Mouse (Mus musculus) stomach, embryonic 16.5 days (tissue): Measurements from ENCODE around the gene Wnt3a. TPM values are rescaled to one million over a fixed set of nuclear protein-coding genes. Genes with fewer than 3 reads are reported as not detected.
"Not testable (repeated sequence)": the region's sequence is repeated elsewhere in the genome, so short reads cannot be mapped to it uniquely, and the experiment has no call there.

Experiments
- ATAC-seq: fragments of 200-750 bp; cut with Nextera tagmentation; 2 replicates; pipeline ENCODE4 v1.8.0; 2017; ENCODE audit warnings: moderate number of reproducible peaks, moderate TSS enrichment; ENCODE audit not compliant: insufficient read depth, low FRiP score
- H3K27ac ChIP-seq: fragments of 300-500 bp; sonication (generic); 2 replicates; pipeline ENCODE4 v1.5.1; 2014; ENCODE audit warnings: low read length
- H3K27me3 ChIP-seq: fragments of 300-500 bp; sonication (generic); 2 replicates; pipeline ENCODE4 v1.6.1; 2014; ENCODE audit warnings: low read length, control low read depth, mixed read lengths; ENCODE audit not compliant: control insufficient read depth, insufficient read depth
- H3K36me3 ChIP-seq: fragments of 300-500 bp; sonication (generic); 2 replicates; pipeline ENCODE4 v1.6.1; 2014; ENCODE audit warnings: low read length; ENCODE audit not compliant: control insufficient read depth, insufficient read depth
- H3K4me1 ChIP-seq: fragments of 300-500 bp; sonication (generic); 2 replicates; pipeline ENCODE4 v1.6.1; 2014; ENCODE audit warnings: low read length, control low read depth, mixed read lengths; ENCODE audit not compliant: control insufficient read depth, insufficient read depth
- H3K4me2 ChIP-seq: fragments of 300-500 bp; sonication (generic); 2 replicates; pipeline ENCODE4 v1.6.1; 2014; ENCODE audit warnings: low read depth, low read length, mixed read lengths
- H3K4me3 ChIP-seq: fragments of 300-500 bp; sonication (generic); replicated peaks from 2 replicates; pipeline ENCODE4 v1.5.1; 2014; ENCODE audit warnings: mild to moderate bottlenecking, low read length
- H3K9ac ChIP-seq: fragments of 300-500 bp; sonication (generic); 2 replicates; pipeline ENCODE4 v1.6.1; 2014; ENCODE audit warnings: low read length
- H3K9me3 ChIP-seq: fragments of 300-500 bp; sonication (generic); replicated peaks from 2 replicates; pipeline ENCODE4 v1.6.1; 2016; ENCODE audit warnings: low read length, control low read depth; ENCODE audit not compliant: control insufficient read depth
- WGBS: fragments of 180-500 bp; shearing (Covaris S2); extraction: QIAGEN DNeasy Blood & Tissue Kit; methylation state at CpG from one replicate; pipeline ENCODE4 v1.1.7; 2014; 5-methylcytosine and 5-hydroxymethylcytosine counted together
- polyA plus RNA-seq: library from polyadenylated mRNA; unstranded; fragments of >200 nt; fragmentation: Nextera tagmentation; extraction: Ambion mirVana; gene quantifications from 2 replicates; pipeline ENCODE4 v1.2.1, GENCODE M21; 2015

Wnt3a gene
- polyA plus RNA-seq, 1 experiment from 2014 or later = 0.23 TPM

- WGBS = 34% methylated on average over 22 of the region's 22 CpGs
- no peak for ATAC-seq
- no peaks in the 10 kb centered on the region for H3K9me3 ChIP-seq
- H3K27ac ChIP-seq = no peak overlapping the region
- peaks cover 24% of the 10 kb centered on the region for H3K4me1 ChIP-seq
- no peak overlapping the region for H3K4me2 ChIP-seq
- H3K27me3 ChIP-seq = peaks cover 33% of the 10 kb centered on the region
- no peak overlapping the region for H3K9ac ChIP-seq
- H3K36me3 ChIP-seq = no peaks in the 10 kb centered on the region
- no peak overlapping the region for H3K4me3 ChIP-seq
Observed at GRCm38 (mm10) chr11:59305008-59305820, 14.7 kb upstream of the Wnt3a start.

DNA sequence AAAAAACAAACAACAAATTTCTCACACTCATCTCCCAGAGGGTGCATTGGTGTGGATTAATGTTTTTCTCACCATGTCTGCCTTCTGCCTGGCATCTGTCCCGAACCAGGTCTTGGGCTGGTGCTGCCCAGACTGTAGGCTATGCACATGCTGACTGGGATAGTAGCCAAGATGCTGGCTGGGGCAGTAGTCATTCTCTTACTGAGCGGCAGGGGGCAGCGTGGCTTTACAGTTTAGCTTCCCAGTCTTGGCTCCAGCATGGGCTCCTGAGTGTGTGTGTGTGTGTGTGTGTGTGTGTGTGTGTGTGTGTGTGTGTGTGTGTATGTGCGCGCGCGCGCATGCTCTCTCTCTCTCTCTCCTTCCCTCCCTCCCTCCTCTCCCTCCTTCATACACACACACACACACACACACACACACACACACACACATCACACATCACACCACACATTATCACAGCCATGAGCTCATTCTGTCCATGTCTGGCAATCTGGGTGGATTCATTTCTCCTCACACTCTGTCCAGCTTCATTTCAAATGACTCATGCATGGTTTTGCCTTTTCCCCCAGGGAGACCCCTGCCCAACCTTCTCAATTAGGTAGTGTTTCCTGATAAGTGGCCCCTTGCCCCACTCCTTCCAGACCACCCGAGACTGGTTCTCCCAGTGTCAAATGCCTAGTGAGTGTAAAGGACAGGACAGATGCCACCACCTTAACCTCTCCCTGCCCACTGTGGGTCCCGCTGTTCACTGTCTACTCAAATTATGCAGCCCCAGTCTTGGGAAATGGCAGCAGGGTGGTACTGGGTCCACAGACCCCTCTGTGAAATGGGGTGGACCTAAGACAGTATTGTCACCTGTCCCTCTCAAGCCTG, 12.4 kb upstream of the Wnt3a start:
- H3K27ac ChIP-seq = no peak overlapping the region
- no peak overlapping the region for H3K4me3 ChIP-seq
- peaks cover 39% of the 10 kb centered on the region for H3K27me3 ChIP-seq
- H3K36me3 ChIP-seq = no peaks in the 10 kb centered on the region
- peaks cover 6% of the 10 kb centered on the region for H3K4me1 ChIP-seq
- no peak for ATAC-seq
- H3K4me2 ChIP-seq = no peak overlapping the region
- no peak overlapping the region for H3K9ac ChIP-seq
- WGBS = 16% methylated on average over 10 of the region's 10 CpGs
- no peaks in the 10 kb centered on the region for H3K9me3 ChIP-seq

DNA sequence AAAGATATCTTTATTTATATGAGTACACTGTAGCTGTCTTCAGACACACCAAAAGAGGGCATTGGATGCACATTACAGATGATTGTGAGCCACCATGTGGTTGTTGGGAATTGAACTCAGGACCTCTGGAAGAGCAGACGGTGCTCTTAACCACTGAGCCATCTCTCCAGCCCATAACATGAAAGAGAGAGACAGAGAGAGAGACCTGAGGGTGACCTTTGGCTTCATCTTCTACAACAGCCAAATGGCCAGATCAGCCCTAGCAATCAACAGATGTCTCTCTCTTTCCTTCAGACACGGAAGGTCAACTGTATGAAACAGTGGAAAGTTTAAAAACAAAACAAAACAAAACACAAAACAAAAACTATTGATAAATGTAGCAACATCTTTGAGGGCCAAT, 10.5 kb upstream of the Wnt3a start:
- not testable (repeated sequence) for H3K4me1 ChIP-seq, H3K9ac ChIP-seq, H3K36me3 ChIP-seq, ATAC-seq, H3K27ac ChIP-seq, H3K4me3 ChIP-seq, H3K4me2 ChIP-seq, H3K9me3 ChIP-seq
- 60% methylated on average over 2 of the region's 2 CpGs for WGBS
- peaks cover 37% of the 10 kb centered on the region for H3K27me3 ChIP-seq

GRCm38 (mm10) chr11:59300185-59300584, 9.6 kb upstream of the Wnt3a start:
- ATAC-seq = no peak
- H3K27ac ChIP-seq = no peak overlapping the region
- H3K36me3 ChIP-seq = no peaks in the 10 kb centered on the region
- H3K27me3 ChIP-seq = peaks cover 36% of the 10 kb centered on the region
- no peak overlapping the region for H3K9ac ChIP-seq
- WGBS = 15% methylated on average over 3 of the region's 3 CpGs
- H3K4me2 ChIP-seq = no peak overlapping the region
- no peaks in the 10 kb centered on the region for H3K9me3 ChIP-seq
- no peak overlapping the region for H3K4me3 ChIP-seq
- H3K4me1 ChIP-seq = no peaks in the 10 kb centered on the region

DNA sequence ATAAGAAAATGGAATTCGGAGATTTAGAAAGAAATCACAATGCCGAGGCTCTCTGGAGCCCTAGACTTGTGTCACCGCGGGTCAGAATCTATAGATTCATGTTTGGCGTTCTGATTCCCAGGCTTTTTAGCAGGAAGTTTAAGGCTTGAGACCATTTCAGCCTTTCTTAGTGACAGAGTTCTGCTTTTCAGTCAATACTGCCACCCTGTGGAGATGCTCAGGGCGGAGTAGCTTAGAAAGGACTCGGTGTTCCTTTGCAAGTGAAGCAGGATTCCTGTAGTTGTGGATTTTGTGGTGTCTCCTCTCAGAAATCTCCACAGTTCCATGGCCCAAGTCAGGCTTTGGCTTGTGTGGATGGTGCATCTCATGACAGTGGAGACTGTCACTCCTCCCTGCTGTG, 7.4 kb upstream of the Wnt3a start:
- Histone ChIP-seq H3K4me1 (no peaks in the 10 kb centered on the region), H3K36me3 (no peaks in the 10 kb centered on the region), H3K4me3 (no peak overlapping the region), H3K9me3 (no peaks in the 10 kb centered on the region), H3K27ac (no peak overlapping the region), H3K4me2 (no peak overlapping the region), H3K27me3 (peaks cover 31% of the 10 kb centered on the region), H3K9ac (0 out of 2 replicates have a peak overlapping the region, but pooled peaks have one; percentile 13)
- WGBS = 17% methylated on average over 7 of the region's 7 CpGs
- ATAC-seq = no peak

DNA sequence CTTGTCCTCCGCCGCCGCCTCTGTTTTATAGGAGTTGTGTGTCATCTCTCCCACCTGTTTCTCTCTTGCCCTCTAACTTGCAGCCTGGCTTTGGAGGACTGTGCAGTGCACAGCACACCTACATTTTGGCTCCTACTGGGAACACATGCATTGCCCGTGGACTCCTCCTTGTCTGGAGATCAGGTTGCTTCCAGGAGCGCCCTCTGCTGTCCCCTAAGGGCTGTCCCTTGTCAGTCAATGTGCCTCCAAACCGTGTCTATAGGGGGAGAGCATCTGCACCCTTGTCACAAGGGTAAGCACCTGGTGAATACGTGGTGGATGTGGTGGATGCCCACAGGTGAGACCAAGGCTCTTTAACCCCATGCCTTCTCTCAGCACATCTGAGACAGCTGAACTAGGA, 3.1 kb upstream of the Wnt3a start:
- 23% methylated on average over 7 of the region's 7 CpGs for WGBS
- H3K9ac ChIP-seq = no peak overlapping the region
- H3K27ac ChIP-seq = no peak overlapping the region
- no peaks in the 10 kb centered on the region for H3K36me3 ChIP-seq
- H3K4me1 ChIP-seq = peaks cover 5% of the 10 kb centered on the region
- no peak overlapping the region for H3K4me3 ChIP-seq
- no peak overlapping the region for H3K4me2 ChIP-seq
- no peak for ATAC-seq
- H3K27me3 ChIP-seq = peaks cover 58% of the 10 kb centered on the region
- H3K9me3 ChIP-seq = no peaks in the 10 kb centered on the region

GRCm38 (mm10) chr11:59289706-59290105, 846 bp downstream of the Wnt3a start:
- Histone ChIP-seq H3K4me2 (peak overlapping the region; percentile 61), H3K9ac (no peak overlapping the region), H3K9me3 (no peaks in the 10 kb centered on the region), H3K36me3 (no peaks in the 10 kb centered on the region), H3K4me1 (peaks cover 5% of the 10 kb centered on the region), H3K27me3 (peaks cover 77% of the 10 kb centered on the region), H3K27ac (no peak overlapping the region), H3K4me3 (peak overlapping the region; percentile 20)
- under 1% methylated on average over 25 of the region's 25 CpGs for WGBS
- no peak for ATAC-seq

DNA sequence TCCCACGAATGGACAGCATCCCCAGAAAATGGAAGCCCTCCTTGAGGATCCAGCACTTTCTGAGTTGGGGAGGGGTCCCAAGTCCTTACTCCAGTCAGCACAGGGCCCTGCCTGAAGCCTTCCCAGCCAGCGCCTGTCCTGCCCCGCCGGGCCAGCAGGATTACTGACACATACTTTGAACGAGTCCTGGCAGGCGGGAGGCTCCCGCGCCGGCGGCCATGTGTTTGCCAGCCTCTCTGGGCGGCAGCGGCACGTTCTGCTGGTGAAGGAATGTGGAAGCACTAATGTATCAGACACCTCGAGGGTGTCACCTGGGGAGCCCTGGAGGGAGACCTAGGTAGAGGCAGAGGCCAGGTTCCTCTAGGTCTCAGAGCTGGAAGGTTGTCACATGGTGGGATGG, 6.4 kb downstream of the Wnt3a start:
- 17% methylated on average over 14 of the region's 14 CpGs for WGBS
- H3K4me1 ChIP-seq = no peaks in the 10 kb centered on the region
- H3K4me3 ChIP-seq = no peak overlapping the region
- no peaks in the 10 kb centered on the region for H3K9me3 ChIP-seq
- no peak overlapping the region for H3K4me2 ChIP-seq
- H3K27ac ChIP-seq = no peak overlapping the region
- H3K27me3 ChIP-seq = peaks cover 38% of the 10 kb centered on the region
- ATAC-seq = no peak
- no peaks in the 10 kb centered on the region for H3K36me3 ChIP-seq
- no peak overlapping the region for H3K9ac ChIP-seq

GRCm38 (mm10) chr11:59282933-59283332, 7.6 kb downstream of the Wnt3a start:
- Histone ChIP-seq H3K27me3 (peaks cover 26% of the 10 kb centered on the region), H3K4me1 (no peaks in the 10 kb centered on the region), H3K9me3 (no peaks in the 10 kb centered on the region), H3K27ac (no peak overlapping the region), H3K36me3 (no peaks in the 10 kb centered on the region), H3K9ac (no peak overlapping the region), H3K4me3 (no peak overlapping the region), H3K4me2 (no peak overlapping the region)
- WGBS = 55% methylated on average over 10 of the region's 10 CpGs
- peak; percentile 37; the same call in 1 of the 2 replicates for ATAC-seq
